Mouse (Mus musculus) erythroblast, embryonic 14.5 days (primary cell): Measurements from ENCODE around the gene Tmem131l.

Experiments
- GATA1 ChIP-seq: IDR thresholded peaks from 2 replicates; pipeline ENCODE4 v1.6.1; 2012; ENCODE audit warnings: low read length, inconsistent platforms, mixed read lengths
- TAL1 ChIP-seq: IDR thresholded peaks from 3 replicates; pipeline ENCODE4 v1.6.1; 2012; ENCODE audit warnings: low read length, inconsistent platforms, mixed read lengths

DNA sequence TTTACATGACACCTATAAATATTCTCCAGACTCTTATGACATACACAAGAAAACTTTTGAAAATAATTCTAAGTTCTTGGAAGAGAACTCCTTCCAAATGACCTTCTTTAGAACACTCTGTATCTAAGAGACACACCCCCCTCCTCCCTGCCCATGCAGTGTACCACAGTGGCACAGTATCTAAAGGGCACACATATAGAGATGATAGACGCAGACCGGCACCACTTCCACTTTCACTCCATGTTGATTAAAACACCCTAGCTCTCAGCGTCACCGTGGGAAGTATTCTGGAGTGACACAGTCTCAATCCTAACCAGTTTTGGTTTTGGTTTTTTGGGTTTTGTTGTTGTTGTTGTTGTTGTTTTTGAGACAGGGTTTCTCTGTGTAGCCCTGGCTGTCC lies 3.1 kb downstream of the Tmem131l start:
- no peak for TF ChIP-seq GATA1
- no peak for TF ChIP-seq TAL1
